Mouse (Mus musculus) megakaryocyte progenitor cell, adult 5-6 weeks (primary cell): ENCODE measurements around the gene Srl. TPM values are rescaled to one million over a fixed set of nuclear protein-coding genes. Genes with fewer than 3 reads are reported as not detected.

ENCODE experiments used
- ATAC-seq: replicated peaks from 2 replicates; pipeline ENCODE4 v1.8.0; 2016; ENCODE audit warnings: mild to moderate bottlenecking, moderate TSS enrichment, inconsistent platforms; ENCODE audit not compliant: poor library complexity
- total RNA-seq, 2 experiments: library from RNA; stranded (forward) in 1 of 2; stranded (reverse) in 1 of 2; fragments of 157-497, 149-512 nt in 1 of 2; fragments of 200-1000 nt in 1 of 2; gene quantifications; 2 replicates each; pipeline versions ENCODE4 v1.2.3 to v1.2.4; 2015 to 2017

The Srl gene
- total RNA-seq, 2 experiments from 2014 or later: 4.4 to 18.7 TPM

- ATAC-seq: no peak
Observed at GRCm38 (mm10) chr16:4520673-4521072, 20.9 kb downstream of the Srl start.

- ATAC-seq: no peak
Observed at GRCm38 (mm10) chr16:4519825-4520224, 21.8 kb downstream of the Srl start.

- peak; percentile 88 for ATAC-seq
Observed at GRCm38 (mm10) chr16:4519157-4519556, 22.5 kb downstream of the Srl start.

GRCm38 (mm10) chr16:4517906-4518305, 23.7 kb downstream of the Srl start:
- ATAC-seq: no peak

GRCm38 (mm10) chr16:4514383-4514782, 27.2 kb downstream of the Srl start:
- ATAC-seq: no peak

- peak; percentile 68 for ATAC-seq
Observed at GRCm38 (mm10) chr16:4512661-4513438, 28.8 kb downstream of the Srl start.

- ATAC-seq: no peak
Observed at GRCm38 (mm10) chr16:4511371-4511770, 30.2 kb downstream of the Srl start.

- ATAC-seq: no peak
Observed at GRCm38 (mm10) chr16:4506181-4506580, 35.4 kb downstream of the Srl start.

GRCm38 (mm10) chr16:4503495-4503894, 38.1 kb downstream of the Srl start:
- ATAC-seq: no peak

- ATAC-seq: no peak
Observed at GRCm38 (mm10) chr16:4502568-4502967, 39.0 kb downstream of the Srl start.

- ATAC-seq: no peak
Observed at GRCm38 (mm10) chr16:4501703-4502102, 39.9 kb downstream of the Srl start.

- peak; percentile 65 for ATAC-seq
Observed at GRCm38 (mm10) chr16:4500598-4501385, 40.8 kb downstream of the Srl start.

- ATAC-seq: no peak
Observed at GRCm38 (mm10) chr16:4497762-4498607, 43.6 kb downstream of the Srl start.

- ATAC-seq: no peak
Observed at GRCm38 (mm10) chr16:4496470-4496869, 45.1 kb downstream of the Srl start.

- ATAC-seq: no peak
Observed at GRCm38 (mm10) chr16:4495861-4496260, 45.8 kb downstream of the Srl start.

GRCm38 (mm10) chr16:4492777-4493563, 48.6 kb downstream of the Srl start:
- ATAC-seq: no peak

GRCm38 (mm10) chr16:4489114-4489624, 52.4 kb downstream of the Srl start:
- peak; percentile 99 for ATAC-seq

GRCm38 (mm10) chr16:4480616-4481265, 60.9 kb downstream of the Srl start:
- no peak for ATAC-seq

- no peak for ATAC-seq
Observed at GRCm38 (mm10) chr16:4477591-4478215, 63.9 kb downstream of the Srl start.
